Mouse (Mus musculus) MN1 (cell line): ENCODE measurements at regions not wholly inside any gene's neighbourhood (a gene's known extent, or its start where the extent isn't known, plus 50 kb on each side); places are given as distances from the start of the nearest gene placed in this dataset.
A peak's percentile ranks its signal among the peaks of the same experiment; 100 is the strongest.

Source experiments
- DNase-seq: peaks from one replicate; pipeline ENCODE4 v3.0.0-alpha.2; 2016; ENCODE audit warnings: low spot score

DNA sequence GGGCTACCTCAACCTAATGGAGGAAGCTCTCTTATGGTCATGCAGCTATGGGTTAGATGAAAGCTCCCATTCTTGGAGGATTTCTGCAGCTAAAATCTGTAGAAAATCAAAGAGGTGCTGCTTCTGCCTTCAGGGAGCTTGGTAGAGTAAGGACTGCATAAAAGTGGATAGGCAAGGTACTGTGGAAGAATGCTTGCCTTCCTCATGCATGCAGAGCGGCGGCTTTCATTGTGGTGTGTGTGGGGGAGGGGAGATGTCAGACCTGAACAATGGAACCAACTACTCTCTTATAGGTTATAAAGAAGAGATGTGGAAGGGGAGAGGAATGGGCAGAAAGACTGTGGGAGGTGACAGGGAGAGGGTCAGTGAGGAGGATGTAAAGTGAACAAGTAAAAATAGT is 392.8 kb upstream of the Atp11b start:
- no peak for DNase-seq

DNA sequence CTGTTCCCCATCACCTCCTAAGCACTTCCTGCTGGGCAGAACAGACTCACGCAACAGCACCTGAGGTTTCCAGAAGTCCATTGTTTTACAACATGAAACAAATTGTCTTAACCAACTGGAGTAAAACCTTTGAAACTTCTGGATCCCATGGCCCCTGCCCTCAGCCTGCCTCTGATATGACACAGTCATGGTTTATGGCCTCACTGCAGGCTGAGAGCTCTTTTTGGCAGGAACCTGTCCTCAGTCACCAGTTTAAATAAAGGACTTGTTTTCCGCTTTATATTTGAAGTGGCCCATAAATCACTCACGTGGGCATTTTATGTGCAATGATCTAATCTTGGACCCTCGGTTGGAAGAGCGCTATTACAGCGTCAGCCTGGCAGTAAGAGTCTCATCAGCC is 388.5 kb upstream of the Atp11b start:
- DNase-seq, result no peak

DNA sequence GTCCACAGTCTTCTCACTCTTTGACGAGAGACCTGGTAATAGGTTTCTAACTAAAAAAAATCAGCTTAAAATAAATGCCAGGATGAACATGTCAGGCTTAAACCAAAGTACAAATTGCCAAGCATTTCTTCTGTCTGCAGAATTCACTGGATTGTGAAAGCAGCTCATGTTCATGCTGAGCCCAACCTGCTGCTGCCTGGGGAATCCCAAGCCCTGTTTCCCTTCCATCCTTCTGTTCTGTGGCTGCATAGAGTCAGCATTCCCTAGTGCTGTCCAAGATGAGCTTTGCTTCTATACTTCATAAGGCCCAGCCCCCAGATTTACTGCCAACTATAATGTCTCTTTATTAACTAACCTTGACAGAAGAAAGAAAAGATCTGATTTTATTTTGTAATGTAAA is 381.6 kb upstream of the Atp11b start:
- DNase-seq, result no peak

DNA sequence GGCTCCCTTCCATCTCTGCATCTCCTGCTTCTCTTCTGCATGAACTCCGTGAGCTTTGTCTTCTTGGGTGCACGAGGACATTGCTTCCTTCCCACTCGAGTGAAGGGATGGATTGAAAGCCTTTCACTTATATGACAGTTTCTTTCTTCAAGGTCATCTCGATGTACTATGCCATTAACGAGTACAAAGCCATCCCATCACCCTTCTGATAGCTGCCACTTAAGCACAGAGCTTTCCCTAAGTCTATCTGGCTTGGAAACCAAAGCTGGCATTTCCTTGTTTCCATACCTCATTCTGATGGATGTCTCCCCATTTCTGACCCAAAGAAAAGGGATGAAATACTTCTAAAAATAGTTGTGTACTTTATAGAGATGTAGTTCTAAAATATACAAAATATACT is 366.5 kb upstream of the Atp11b start:
- DNase-seq, result no peak

DNA sequence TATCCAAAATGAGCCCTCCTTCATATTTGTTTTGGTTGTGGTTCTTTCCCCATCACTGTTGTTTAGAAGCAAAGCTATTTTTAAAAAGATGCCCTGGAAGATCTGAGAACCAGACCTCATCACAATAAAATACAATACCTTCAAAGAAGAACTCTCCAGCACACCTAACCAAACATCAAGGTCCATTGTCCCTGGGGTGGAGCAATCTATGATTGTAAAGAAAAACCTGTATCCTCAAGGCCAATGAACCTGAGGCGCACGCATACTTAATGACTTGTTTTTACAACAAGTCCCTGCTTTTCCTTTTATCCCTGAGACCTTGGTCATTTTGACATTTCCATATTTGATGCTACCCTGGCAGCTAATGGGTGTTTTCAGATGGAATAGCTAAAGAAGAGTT is 361.2 kb upstream of the Atp11b start:
- no peak for DNase-seq

DNA sequence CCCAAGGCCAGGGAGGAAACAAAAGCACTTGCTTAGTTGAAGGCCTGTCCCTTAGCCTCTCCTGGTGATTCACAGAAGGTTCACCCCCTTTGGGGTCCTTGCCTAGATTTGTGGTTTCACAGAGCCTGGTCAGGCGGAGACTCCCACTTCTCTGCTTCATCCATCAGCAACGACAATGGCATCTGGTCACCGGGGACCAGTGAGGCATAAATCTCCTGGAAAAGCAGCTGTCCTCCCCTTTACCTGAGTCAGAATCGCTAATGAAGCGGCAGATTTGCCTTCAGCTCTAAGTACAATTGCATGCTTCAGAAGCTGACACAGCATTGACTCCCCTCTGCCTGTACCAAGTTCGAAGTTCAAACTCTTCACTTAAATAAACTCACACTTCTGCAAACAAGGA is 353.7 kb upstream of the Atp11b start:
- DNase-seq, result no peak

DNA sequence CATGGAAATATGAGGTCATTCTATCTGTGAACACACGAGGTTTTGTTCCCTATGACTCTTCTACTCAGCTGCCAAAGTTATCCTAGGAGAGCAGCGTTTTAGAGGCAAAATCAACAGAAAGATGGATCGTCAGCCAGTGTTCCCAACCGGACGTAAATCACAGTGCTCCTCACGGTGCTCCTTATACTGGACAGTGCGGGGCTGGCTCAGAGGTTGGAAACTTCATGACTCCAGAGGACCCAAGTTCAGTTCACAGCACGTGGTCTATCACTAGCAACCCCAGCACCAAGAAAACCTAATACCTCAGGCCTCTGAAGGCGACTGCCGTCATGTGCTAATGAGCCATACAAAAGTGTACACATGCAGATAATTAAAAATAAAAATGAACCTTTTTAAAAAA is 351.2 kb upstream of the Atp11b start:
- DNase-seq, result no peak

DNA sequence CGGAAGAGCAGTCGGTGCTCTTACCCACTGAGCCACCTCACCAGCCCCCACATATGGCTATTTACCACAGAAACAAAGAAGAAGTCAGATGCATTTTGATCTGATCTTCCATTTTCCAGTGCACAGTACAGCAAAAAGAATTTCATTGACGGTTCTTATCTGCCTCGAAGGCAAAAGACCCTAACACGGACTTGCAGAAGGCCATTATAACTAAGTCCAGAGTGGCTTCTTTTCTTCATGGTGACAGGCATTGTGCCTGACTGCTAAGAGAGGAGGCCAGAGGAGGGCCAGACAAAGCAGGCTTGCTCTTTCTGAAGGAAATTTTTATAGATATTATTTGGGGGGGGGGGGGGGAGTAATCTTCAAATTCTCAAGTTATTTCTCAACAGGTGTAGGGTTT is 350.0 kb upstream of the Atp11b start:
- no peak for DNase-seq

DNA sequence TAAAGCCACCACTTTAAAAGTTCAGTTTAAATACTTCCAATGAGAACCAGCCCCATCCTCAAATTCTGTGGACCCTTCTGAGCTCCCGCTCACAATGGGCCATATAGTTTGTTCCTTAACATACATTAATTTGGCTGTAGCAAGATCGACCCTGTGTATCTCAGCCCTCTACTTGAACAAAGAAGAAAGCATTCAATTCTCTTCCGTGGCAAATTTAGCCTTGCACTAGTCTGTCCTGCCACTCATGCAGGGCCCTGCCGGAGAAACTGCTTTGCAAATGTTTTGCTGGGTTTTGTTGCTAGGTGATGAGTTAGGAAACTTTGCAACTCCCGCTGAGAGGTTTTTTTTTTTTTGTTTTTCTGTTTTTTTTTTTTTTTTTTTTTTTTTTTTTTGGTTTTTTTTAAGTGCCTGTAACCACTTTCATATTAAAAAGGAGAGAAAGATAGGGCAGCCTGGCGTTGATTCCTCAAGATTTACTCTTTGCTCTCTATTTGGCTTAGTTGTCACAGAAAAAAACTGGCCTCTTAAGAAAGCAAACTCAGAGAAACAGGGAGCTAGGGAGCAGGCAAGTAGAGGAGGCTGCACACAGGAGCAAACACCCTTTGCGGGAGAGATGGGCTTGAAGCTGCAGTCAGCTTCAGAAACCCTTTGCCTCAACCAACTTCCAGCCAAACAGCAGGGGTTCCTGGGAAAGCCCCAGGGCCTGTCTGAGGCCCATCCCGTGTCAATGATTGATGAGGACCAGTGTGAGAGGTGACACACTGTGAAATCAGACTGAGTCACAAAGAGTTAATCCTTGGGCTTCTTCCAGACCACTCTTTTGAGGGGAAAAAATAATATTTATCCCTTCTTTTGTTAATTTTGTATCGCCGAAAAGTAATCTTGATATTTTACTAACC is 349.2 kb upstream of the Atp11b start:
- DNase-seq, result no peak

DNA sequence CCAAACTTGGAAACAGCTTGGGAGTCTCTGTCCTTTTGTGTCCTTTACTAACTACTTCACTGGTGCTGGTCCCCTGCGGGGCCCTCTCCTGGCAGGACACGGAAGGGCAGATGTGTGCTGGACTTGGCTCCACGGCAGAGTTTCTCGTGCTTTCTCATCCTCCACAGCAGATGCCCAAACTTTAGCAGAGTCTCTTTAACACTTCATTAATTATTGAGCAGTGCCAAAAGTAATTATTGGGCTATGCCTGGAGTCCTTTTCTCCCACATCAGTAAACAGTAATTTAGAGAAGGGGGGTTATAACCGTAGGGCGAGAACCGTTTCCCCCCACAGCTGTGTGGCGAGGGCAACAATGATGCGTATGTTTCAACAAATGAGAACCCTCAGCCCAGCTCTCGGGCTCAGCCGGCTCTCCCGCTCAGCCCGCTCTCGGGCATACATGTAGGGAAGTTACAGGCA is 348.3 kb upstream of the Atp11b start:
- DNase-seq, result no peak

DNA sequence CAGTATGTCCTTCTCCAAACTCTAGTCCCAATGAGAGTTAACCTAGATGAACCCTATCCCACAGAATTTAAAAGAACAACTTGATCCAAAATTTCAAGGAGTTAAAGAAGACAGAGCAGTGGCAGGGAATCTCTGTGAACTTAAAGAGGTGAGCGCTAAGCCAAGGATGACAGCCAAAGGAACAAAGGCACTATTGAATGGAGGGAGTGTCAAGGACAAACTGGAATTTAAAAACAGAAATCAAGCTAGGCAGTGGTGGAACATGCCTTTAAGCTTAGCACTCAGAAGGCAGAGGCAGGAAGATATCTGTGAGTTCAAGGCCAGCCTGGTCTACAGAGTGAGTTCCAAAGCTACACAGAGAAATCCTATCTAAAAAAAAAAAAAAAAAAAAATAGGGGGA is 316.2 kb upstream of the Atp11b start:
- no peak for DNase-seq

DNA sequence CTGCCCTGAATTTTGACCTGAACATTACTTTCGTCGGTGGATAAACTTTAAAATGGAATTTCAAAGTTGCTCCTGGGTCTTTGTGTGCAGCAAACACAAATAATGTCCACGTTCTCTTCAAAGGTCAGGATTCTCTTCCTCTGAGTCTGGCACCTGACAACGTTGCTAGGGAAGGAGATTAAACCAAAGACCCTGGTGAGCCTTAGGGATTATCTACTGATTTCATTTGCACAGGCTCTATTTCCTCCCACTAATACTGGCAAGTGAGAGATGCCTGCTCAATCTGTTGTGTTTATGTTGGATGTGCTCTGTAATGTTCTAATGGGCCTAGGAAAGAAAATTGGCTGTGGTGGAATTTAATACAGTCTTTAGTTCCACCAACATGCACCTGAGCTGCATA is 291.0 kb upstream of the Atp11b start:
- DNase-seq, result no peak

DNA sequence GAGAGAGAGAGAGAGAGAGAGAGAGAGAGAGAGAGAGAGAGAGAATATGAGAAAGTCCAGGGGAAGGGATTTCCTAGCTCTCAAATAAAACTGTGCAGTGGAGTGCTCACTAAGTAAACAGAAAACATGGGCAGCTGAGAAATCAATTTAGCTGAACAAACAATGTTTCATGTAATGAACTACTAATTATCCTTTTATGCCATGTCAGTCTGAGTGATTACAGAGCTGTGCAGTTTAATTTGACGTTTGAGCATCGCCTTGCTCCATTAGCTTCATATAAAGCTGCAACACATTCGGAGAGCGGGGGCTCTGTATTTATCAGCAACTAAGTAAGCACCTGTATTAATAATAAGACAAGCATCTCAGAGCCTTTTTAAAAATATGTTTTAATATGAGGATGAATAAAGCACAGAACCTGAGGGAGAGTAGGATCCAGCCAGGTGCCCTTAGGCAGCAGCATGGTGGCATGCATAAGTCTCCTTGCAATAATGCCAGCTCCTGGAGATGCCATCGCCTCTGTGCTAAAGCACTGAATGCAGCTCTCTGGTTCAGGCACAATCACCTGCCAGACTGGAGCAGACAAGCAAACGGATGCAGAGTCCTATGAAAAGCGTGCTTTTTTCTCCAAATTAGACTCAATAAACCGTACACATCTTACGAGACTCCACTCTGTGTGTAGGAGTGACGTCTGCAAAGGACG is 289.5 kb upstream of the Atp11b start:
- DNase-seq, result no peak

DNA sequence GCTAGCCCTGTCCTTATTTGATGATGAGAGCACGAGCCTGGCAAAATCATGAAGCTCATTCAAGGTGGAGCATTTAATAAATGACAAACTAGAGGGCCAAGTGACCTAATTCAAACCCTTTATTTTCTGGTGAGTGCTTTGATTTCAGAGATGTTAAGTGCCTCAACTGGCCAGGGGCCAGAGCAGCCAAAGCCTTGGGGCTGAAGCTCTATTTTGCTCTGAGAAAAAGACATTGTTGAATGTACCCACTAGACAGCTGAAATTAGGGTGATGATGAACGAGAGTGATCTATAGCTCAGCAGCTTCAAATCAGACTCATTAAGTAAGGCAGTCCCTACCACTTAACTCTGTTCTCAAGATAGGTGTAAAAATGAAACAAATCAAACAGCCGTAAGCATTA is 287.9 kb upstream of the Atp11b start:
- no peak for DNase-seq

DNA sequence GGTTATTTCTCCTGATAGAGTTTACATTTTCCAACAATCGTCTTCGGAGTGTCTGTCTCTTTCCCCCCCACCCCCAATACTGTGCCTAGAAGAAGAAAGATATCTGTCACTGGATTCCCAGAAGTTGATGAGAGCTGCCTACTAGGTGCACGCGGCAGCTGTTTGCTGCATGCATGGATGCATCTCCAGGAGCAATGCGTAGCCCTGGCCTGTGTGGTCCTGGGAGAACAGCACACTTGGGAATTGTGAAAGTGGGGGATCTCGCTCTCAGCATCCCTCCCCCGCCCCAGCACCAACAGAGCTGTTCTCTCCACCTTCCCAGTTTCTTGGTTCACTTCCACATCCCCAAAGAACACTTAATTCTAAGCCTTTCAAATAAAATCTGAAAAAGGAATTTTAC is 280.6 kb upstream of the Atp11b start:
- no peak for DNase-seq

DNA sequence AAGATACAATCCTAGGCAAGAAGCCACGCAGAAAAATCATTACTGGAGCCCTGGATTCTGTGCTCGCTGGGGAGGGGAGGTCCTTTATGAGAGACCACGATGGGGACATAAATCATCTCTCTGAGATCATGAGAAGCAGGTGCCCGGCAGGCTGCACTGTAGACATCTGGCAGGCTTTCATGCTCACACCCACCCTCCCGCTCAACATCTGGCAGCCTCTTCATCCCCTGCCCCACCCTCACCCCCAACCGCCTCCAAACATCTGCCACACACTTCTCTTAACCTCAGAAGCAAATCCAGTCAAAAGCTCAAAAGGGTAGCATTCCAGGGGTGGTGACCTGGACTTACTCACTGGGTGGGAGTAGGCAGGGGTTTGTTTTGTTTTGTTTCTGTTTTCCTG is 279.5 kb upstream of the Atp11b start:
- no peak for DNase-seq

DNA sequence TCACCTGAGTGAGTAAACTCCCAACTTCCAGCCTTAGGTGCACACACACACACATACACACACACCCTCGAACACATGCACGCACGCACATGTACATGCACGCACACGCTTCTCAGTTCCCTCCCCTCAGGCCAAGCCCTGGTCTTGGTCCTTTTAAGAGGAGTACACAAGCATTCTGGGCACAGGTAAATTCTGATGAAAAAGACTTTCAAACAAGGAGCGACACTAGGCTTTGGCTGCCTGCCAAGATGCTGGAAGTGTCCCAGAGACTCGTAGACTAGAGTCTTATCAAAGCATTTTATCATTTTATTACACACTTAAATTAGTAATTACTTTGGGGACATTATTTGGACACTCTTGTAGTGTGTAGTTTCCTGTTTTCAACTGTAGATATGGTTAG is 278.6 kb upstream of the Atp11b start:
- DNase-seq, result no peak

DNA sequence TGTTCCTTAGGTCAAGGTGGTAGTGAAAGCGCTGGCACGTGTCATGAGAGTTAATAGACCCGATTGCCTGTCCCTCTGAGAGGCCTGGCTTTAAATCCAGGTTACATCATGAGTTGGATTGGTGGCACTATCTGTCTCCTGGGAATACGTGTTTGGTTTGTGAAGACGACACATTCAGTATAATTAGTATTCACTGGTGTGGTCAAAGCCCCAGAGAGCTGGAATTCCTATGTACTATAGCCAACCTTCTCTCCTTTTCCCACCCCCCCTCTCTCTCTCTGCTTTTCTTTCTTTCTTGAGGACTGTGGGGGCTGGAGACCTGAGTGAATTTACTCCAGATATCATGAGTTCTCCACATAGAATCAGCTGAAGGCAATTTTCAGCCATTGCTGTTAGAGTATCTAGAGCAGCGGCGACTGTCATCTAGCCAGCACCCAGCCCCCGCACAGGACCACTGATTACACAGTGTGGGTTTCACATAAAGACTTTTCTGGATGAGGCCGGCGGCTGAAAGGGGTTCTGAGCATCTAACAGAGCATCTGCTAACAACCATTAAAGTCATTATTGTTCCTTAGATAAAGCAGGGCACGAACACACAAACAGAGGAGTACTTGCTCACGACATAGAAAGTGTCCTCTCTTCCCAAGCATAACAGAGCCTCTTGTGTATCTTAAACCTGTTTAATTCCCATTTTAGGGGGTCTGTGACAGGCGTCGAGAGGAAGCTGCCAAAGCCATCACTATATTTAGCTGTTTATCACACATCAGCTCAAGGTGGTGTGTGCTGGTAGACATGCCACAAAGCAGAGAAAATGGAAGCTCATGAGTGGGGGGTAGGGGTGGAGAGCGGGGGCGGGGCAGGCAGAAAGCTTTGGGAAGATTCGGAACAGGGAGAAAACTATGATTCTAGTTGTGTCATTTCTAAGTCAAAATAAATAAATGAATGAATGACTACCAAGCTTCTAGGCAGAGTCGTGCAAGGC is 272.9 kb upstream of the Atp11b start:
- no peak for DNase-seq

DNA sequence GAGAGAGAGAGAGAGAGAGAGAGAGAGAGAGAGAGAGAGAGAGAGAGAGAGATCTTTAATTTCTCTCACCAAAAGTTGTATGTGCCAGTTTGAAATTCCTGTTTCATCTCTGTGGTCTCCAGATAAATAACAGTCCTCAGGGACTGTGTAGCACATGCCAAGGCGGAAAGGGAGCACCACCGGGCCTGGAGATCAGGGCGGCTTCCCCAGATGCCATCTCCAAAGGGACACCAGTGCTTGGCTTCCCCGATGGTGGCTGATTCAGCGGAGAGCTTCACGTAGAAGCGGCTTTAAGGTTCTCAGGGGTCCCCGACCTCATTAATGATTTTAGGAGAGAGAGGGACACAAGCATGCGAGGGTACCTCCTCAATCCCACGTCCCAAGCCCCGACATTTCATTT is 272.1 kb upstream of the Atp11b start:
- no peak for DNase-seq

DNA sequence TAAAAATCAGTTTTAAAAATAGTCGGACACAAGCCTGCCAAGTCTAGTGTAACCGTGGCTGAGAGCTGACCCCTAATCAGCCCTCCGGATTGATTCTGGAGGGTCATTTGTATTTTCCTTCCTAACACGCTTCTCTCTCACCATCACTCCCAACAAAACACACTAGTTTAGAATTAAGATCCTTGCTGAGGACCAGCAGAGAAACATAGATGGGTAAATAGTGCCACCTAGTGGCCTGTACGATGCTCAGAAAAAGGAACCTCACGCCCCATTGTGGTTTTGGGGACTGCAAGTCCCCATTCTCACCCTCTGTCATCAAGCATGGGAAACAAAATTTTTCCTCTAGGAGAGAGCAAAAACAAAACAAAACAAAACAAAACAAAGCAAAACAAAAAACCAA is 271.6 kb upstream of the Atp11b start:
- DNase-seq, result peak; percentile 53

DNA sequence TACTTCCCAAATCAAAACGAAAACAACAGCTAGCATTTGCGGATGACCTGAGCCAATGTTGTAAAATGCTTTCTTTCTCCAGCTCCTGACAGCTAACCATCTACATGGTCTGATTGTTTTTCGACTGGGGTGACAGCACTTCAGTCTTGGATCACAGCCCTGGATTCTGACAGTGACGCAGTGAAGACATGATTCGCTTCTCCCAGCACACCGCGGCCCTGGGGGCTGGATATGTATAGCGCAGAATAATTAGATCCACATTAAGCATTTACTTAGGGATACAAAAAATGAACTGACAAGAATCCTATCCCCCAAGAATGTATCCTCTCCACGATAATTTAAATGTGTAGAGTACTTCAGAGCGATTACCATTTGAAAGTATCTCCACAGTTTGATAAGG is 271.1 kb upstream of the Atp11b start:
- DNase-seq, result no peak

DNA sequence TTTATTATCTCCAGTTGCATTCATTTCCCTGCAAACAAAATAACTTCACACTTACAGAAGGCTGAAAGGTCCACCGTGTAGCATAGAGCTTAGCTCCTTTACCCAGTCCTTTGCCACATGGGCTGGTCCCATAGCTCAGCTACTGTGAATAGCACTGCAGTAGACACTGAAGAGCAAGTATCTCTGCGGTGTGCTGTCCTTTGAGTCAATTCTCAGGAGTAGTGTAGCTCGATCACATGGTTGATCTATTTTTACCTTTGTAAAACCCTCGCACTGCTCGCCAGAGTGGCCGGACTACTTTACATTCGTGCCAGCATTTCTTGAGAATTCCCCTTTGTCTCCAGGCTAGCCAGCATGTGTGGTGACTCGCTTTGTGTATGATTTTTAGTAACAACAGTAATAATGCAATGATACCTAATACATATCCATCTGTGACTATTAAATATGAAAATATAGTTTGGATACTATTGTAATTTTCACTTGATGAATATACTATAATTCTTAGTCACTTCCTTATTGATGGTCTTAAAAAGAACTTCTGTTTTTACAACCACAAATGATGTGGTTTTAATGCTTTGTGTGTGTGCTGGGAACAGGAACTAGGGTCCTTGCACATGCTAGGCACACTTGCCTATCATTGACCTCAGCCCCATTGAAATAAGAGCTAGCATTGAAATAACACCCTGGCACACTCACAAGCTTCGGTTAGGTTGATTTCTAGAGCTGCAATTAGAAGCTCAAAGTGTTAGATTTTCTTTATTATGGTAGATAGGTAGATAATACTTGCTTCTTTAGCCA is 257.7 kb upstream of the Atp11b start:
- no peak for DNase-seq
